Mouse (Mus musculus): ENCODE data around the gene Hpca. TPM values are rescaled to one million over a fixed set of nuclear protein-coding genes. Genes with fewer than 3 reads are reported as not detected.

Hpca gene
- polyA plus RNA-seq, 1 experiment from 2014 or later = 48.0 TPM

DNA sequence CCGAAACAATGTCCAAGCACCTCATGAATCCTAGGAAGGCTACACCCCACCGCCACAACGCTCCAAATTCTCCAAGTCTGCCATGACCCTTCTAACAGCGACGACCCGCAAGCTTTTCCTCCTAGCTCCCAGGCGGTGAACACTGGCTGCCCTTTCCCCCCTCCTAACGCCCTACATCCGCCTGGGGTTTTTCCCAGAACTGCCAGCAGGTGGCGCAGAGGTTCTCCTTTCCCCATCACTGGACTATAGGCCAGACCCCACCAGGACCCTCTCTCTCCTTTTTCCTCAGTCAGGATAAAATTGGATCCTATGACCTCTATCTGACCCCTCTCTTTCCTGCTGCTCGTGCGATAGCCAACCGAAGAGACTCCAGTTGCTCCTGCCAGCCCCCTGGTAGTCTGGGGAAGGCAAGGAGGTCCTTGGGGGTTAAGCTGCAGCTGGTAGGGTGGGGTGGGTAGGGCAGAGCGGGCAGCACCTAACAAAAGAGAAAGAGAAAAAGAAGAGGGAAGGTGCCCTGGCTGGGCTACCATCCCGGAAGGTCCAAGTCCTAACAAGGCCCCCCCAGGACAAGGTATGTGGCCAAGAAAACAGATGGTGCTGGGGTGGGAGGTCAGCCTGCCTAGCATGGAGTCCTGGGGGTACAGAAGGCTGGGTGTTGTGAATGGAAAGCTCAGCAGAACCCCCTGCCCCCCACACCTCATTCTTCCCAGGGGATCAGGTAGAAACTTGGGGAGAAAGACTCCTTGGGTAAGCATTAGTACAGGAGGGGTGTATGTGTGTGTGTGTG lies 13.2 kb upstream of the Hpca start:
- ATAC-seq (replicated peaks) = no peak
- H3K4me2 ChIP-seq (replicated peaks) = peak overlapping the region; percentile 32
- no peak overlapping the region for H3K27ac ChIP-seq (replicated peaks)
- WGBS = 10% methylated on average over 15 of the region's 15 CpGs
- H3K4me1 ChIP-seq = peaks cover 26% of the 10 kb centered on the region
- 0 out of 2 replicates have a peak overlapping the region, but pooled peaks have one; percentile 10 for H3K9ac ChIP-seq (replicated peaks)
- no peak overlapping the region for H3K4me3 ChIP-seq
- peaks cover 22% of the 10 kb centered on the region for H3K27me3 ChIP-seq
- no peaks in the 10 kb centered on the region for H3K9me3 ChIP-seq
- no peaks in the 10 kb centered on the region for H3K36me3 ChIP-seq

DNA sequence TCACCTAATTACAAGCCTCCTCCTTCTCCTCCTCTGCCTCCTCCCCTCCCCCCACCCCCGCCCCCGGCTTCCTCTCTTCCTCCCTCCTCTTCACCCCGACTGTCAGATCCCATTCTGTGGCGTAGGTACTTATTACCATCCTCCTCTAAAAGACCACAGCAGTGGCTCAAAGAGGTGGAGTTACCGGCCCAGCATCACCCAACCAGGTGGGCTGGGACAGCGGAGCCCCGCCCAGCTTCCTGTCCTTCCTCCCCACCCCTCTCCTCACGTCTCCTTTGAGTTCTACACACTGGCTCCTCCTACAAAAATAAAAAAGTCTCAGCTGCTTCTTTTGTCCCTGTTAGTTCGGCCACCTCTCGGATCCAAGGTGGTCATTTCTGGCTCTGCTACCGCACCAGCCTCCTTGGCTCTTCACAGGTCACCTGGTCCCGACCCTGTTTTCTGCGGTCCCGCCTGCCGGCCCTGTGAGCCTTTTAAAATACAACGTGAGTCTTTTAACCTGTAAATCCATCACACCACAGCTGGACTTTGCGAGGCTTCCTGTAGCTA lies 9.0 kb upstream of the Hpca start:
- peaks cover 9% of the 10 kb centered on the region for H3K27me3 ChIP-seq
- H3K4me1 ChIP-seq = peaks cover 38% of the 10 kb centered on the region
- ATAC-seq (replicated peaks) = no peak
- H3K27ac ChIP-seq (replicated peaks) = no peak overlapping the region
- H3K9ac ChIP-seq (replicated peaks) = no peak overlapping the region
- H3K4me3 ChIP-seq = peak overlapping the region; percentile 4; the same call in 1 of the 2 replicates
- WGBS = 5% methylated on average over 17 of the region's 17 CpGs
- no peaks in the 10 kb centered on the region for H3K9me3 ChIP-seq
- no peaks in the 10 kb centered on the region for H3K36me3 ChIP-seq
- peak overlapping the region; percentile 14 for H3K4me2 ChIP-seq (replicated peaks)

DNA sequence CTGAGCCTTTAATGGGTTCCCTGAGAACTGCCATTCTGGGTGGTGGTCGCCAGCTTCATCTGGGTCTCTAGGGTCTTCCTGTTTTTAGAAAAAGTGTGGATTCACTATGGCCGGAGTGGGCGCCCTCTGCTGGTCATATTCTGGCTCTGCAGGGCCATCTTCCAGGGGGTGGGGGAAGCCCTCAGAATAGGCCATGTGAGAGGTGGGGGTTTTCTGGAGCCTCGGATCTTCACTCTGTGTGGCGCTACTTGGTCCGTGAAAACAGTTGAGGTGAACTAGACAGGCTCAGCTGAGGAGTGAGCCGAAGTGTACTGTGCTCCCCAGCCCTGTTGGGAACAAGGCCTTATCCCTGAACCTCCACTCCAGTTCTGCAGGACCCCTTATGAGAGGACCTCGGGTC lies 8.3 kb upstream of the Hpca start:
- H3K9ac ChIP-seq (replicated peaks) = no peak overlapping the region
- 3% methylated on average over 8 of the region's 8 CpGs for WGBS
- H3K27ac ChIP-seq (replicated peaks) = no peak overlapping the region
- H3K9me3 ChIP-seq = no peaks in the 10 kb centered on the region
- peak overlapping the region; percentile 14; the same call in 1 of the 2 replicates for H3K4me2 ChIP-seq (replicated peaks)
- 0 out of 2 replicates have a peak overlapping the region, but pooled peaks have one; percentile 4 for H3K4me3 ChIP-seq
- ATAC-seq (replicated peaks) = peak; percentile 58
- peaks cover 45% of the 10 kb centered on the region for H3K4me1 ChIP-seq
- H3K27me3 ChIP-seq = peaks cover 2% of the 10 kb centered on the region; the same call in 1 of the 2 replicates
- no peaks in the 10 kb centered on the region for H3K36me3 ChIP-seq

DNA sequence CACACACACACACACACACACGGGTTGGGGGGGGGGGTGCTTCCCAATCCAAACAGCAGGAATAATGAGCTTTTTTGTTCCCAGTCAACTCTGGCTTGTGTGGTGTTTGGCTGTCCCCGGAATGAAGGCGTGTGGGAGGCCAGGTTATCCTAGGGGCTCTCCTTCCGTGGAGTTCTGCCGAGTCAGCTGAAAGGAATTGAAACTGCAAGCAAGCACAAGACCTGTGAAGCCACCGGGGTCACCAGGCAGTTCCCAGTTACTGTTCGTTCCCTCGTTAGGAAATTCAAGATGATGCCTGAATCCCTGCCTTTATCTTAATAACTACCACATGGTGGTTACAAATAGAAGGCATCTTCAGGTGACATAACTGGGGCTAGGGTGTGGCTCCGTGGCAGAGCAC lies 7.6 kb upstream of the Hpca start:
- no peak overlapping the region for H3K4me3 ChIP-seq
- H3K4me2 ChIP-seq (replicated peaks) = no peak overlapping the region
- no peak for ATAC-seq (replicated peaks)
- peaks cover 48% of the 10 kb centered on the region for H3K4me1 ChIP-seq
- no peak overlapping the region for H3K9ac ChIP-seq (replicated peaks)
- H3K9me3 ChIP-seq = no peaks in the 10 kb centered on the region
- 39% methylated on average over 9 of the region's 9 CpGs for WGBS
- H3K27me3 ChIP-seq = 0 out of 2 replicates have a peak, but pooled peaks cover 2% of the 10 kb centered on the region
- H3K36me3 ChIP-seq = no peaks in the 10 kb centered on the region
- H3K27ac ChIP-seq (replicated peaks) = no peak overlapping the region

DNA sequence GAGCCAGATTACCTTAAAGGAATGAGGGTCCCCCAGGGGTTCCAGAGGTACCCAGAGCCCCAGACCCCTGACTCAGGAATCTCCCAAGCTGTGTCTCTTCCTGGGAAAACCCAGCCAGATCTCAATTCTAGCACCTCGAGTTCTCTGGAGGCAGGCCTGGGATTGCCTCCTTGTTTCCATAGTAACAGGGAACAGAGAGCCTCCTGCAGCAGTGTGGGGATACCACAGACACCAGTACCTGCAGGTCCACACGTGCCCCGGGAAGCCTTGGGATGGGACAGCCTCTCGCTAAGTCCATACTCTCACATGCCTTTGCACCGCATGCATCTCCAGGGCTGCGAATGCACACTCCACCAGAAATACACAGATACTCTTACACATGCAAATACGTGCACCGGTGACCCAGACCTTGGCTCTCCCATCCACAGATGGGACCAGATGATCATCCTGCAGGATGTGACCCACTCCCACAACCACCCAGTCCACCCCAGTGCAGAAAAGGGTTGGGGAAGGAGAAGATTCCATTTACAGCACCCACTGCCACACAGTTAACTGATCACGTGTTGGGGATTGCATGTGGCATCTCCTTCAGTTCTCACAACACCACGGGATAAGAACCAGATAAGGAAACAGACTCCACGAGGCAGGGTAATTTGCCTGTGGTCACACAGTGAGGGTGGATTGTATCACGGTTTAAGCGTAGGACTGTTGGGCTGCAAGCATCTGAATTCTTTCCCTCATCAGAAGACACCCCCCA lies 6.9 kb upstream of the Hpca start:
- no peaks in the 10 kb centered on the region for H3K9me3 ChIP-seq
- H3K27ac ChIP-seq (replicated peaks) = no peak overlapping the region
- no peaks in the 10 kb centered on the region for H3K36me3 ChIP-seq
- H3K4me3 ChIP-seq = no peak overlapping the region
- no peak overlapping the region for H3K9ac ChIP-seq (replicated peaks)
- no peak overlapping the region for H3K4me2 ChIP-seq (replicated peaks)
- 55% methylated on average over 13 of the region's 13 CpGs for WGBS
- no peak; the same call in 1 of the 2 replicates for ATAC-seq (replicated peaks)
- peaks cover 2% of the 10 kb centered on the region; the same call in 1 of the 2 replicates for H3K27me3 ChIP-seq
- H3K4me1 ChIP-seq = peaks cover 50% of the 10 kb centered on the region

DNA sequence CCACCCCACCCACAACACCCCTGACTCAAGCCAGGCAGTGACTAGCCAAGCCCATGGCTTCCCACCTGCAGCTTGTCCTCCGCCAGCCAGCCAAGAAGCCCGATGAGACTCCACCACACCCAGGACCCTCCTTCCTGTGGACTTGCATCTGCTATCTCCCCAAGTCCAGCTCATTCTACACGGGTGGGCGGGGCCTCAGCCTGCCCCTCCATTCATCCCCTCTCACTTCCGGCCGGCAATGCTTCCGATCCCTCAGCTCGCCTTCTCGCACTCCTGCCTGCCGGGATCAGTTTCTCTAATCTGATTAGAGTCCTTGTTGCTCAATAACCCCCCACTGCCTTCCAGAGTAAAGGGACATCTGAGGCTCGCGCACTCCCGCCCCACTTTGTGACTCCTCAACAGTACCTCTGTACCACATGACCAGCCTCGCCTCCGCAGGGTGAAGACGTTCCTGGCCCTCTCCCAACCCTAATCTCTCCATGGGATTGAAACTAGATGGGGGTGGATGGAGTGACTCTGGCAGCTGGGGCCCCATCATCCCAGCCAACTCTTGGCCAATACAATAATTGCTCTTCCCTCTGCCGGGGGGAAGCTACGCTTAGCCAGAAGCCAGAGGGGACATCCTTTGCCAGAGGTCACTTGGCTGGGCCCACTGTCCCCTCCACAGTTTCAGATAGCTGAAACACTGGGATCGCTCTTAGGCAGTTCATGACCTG lies 4.1 kb upstream of the Hpca start:
- Histone ChIP-seq H3K4me2 (replicated peaks) (peak overlapping the region; percentile 20), H3K27ac (replicated peaks) (no peak overlapping the region), H3K4me3 (peak overlapping the region; percentile 14; the same call in 1 of the 2 replicates), H3K9ac (replicated peaks) (no peak overlapping the region), H3K9me3 (no peaks in the 10 kb centered on the region), H3K36me3 (no peaks in the 10 kb centered on the region), H3K27me3 (no peaks in the 10 kb centered on the region; the same call in 1 of the 2 replicates), H3K4me1 (peaks cover 67% of the 10 kb centered on the region)
- ATAC-seq (replicated peaks) = no peak
- 6% methylated on average over 19 of the region's 19 CpGs for WGBS

DNA sequence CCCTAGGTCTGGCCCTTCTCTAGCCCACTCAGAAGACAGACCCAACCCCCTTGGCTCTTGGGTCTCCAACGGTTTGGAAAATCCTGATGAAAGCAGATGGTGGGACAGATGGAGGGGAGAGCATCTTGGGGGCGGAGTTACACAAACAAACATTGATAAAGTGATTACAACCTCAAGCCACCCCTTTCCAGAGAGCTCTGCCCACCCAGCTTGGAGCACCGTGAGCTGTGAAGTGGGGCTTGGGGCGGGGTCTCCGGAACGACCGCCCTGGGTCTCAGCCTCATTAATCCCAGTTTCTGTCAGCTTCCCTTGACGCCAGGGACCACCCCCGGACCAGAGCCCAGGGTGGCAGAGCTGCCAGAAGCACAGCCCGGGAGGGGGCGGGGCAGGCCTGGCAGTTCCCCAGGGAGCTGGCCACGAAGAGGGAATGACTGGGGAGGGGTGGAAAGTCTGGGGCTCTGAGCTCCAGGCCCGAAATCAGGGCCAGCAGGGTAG lies 2.9 kb upstream of the Hpca start:
- H3K27me3 ChIP-seq = peaks cover 9% of the 10 kb centered on the region; the same call in 1 of the 2 replicates
- peak; percentile 44 for ATAC-seq (replicated peaks)
- no peaks in the 10 kb centered on the region for H3K36me3 ChIP-seq
- H3K4me2 ChIP-seq (replicated peaks) = peak overlapping the region; percentile 20
- H3K4me1 ChIP-seq = peaks cover 68% of the 10 kb centered on the region
- no peak overlapping the region for H3K4me3 ChIP-seq
- H3K9me3 ChIP-seq = no peaks in the 10 kb centered on the region
- H3K9ac ChIP-seq (replicated peaks) = no peak overlapping the region
- 4% methylated on average over 13 of the region's 13 CpGs for WGBS
- H3K27ac ChIP-seq (replicated peaks) = peak overlapping the region; percentile 57

DNA sequence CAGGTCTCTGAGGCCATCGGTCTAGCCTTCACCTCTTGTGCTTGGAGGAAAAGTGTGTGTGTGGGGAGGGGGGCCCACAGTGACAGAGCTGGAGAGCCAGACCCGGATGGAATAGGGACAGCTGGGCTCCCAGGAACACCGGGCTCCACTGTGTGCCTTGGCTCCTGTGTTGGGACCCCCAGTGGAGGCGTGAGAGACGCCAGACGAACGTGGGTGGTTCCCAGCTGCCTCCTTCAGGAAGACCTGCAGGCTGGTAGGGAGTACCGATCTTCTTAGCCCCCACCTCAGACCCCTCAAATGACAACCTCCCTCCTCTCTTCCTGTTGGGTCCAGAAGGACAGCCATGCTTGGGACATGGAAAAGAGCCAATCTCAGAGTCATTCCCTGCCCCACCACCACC lies 883 bp upstream of the Hpca start:
- Histone ChIP-seq H3K36me3 (no peaks in the 10 kb centered on the region), H3K9ac (replicated peaks) (no peak overlapping the region), H3K27ac (replicated peaks) (peak overlapping the region; percentile 16; the same call in 1 of the 2 replicates), H3K4me2 (replicated peaks) (no peak overlapping the region), H3K4me3 (no peak overlapping the region), H3K27me3 (peaks cover 19% of the 10 kb centered on the region; the same call in 1 of the 2 replicates), H3K4me1 (peaks cover 54% of the 10 kb centered on the region), H3K9me3 (no peaks in the 10 kb centered on the region)
- 34% methylated on average over 8 of the region's 8 CpGs for WGBS
- ATAC-seq (replicated peaks) = 0 out of 2 replicates have a peak, but pooled peaks have one; percentile 21

DNA sequence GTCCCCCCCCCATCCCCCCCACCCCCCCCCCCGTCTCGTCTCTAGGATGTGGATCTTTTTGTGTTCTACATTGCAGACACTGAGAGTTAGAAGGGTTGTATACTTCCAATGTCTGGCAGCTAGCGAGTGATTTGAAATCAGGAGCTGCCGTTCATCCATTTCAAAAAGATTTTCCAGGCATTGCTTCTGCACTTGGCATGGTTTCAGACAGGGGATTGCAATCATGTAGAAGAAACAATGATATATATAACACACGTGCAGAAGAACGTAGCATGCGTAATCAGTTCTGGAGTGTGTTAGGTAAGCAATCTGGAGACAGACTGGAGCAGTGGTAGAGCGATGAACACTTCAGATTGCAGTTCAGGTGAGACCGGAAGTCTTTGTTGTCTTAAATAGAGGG lies 271 bp upstream of the Hpca start:
- no peaks in the 10 kb centered on the region for H3K9me3 ChIP-seq
- 25% methylated on average over 9 of the region's 9 CpGs for WGBS
- H3K4me1 ChIP-seq = peaks cover 54% of the 10 kb centered on the region
- no peaks in the 10 kb centered on the region for H3K36me3 ChIP-seq
- peak overlapping the region; percentile 93 for H3K4me2 ChIP-seq (replicated peaks)
- H3K27ac ChIP-seq (replicated peaks) = peak overlapping the region; percentile 66; the same call in 1 of the 2 replicates
- peaks cover 19% of the 10 kb centered on the region; the same call in 1 of the 2 replicates for H3K27me3 ChIP-seq
- ATAC-seq (replicated peaks) = no peak
- H3K4me3 ChIP-seq = no peak overlapping the region
- no peak overlapping the region for H3K9ac ChIP-seq (replicated peaks)

DNA sequence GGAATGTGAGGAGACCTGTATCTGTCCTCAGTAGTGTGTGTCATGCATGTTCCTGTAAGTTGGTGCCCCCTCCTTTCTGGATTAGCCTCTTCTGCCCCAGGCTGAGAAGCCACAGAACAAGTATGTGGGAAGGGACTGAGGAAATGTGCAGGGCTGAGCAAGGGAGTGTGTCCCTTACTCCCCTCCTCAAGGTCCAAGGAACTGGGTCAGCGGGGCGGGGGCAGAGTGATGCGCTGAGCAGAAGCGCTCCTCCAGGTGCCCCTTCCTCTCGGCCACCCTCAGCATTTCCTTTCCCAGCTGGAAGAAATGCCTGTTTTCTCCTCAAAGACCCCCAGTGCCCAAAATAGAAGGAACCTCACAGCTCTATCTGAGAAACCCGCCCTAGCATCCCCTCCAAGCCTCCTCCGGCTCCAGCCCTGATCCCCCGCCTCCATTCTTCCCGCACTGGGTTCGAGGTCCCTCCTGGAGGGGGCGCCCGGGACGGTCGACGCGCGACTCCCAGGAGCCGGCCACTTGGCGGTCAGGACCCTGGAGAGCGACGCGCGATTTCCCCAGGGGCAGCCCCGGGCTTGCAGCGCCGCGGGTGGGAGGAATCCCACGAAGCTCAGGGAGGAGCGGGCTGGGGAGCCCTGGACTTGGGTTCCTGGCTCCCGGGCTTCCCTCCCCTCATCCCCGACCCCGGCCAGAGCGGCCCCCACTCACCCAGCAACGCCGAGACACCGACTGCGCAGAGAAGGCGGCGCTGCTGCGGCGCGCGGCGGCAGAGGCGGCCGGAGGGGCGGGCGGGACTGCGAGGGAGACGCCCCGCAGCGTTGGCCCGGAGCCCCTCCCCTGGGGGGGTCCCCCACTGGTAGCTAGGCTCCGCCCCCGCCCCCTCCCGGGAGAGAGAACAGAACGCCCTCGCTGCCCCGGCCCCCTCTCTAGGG lies 1.1 kb downstream of the Hpca start:
- ATAC-seq (replicated peaks) = peak; percentile 42; the same call in 1 of the 2 replicates
- Histone ChIP-seq H3K27ac (replicated peaks) (peak overlapping the region; percentile 66; the same call in 1 of the 2 replicates), H3K9me3 (no peaks in the 10 kb centered on the region), H3K9ac (replicated peaks) (peak overlapping the region; percentile 68), H3K4me3 (peak overlapping the region; percentile 65), H3K4me2 (replicated peaks) (peak overlapping the region; percentile 93), H3K4me1 (peaks cover 49% of the 10 kb centered on the region), H3K27me3 (peaks cover 19% of the 10 kb centered on the region; the same call in 1 of the 2 replicates), H3K36me3 (no peaks in the 10 kb centered on the region)
- 2% methylated on average over 56 of the region's 59 CpGs for WGBS

Measured in forebrain, embryonic 15.5 days (tissue).